Mouse (Mus musculus) lung, embryonic 16.5 days (tissue): ENCODE results near the gene Slc16a2. TPM values are rescaled to one million over a fixed set of nuclear protein-coding genes. Genes with fewer than 3 reads are reported as not detected.
A peak's percentile ranks its signal among the peaks of the same experiment; 100 is the strongest.

Source experiments
- ATAC-seq: fragments of 200-750 bp; cut with Nextera tagmentation; 2 replicates; pipeline ENCODE4 v1.8.0; 2017; ENCODE audit warnings: low read depth, mild to moderate bottlenecking, moderate library complexity
- H3K27ac ChIP-seq: fragments of 300-500 bp; sonication (generic); 2 replicates; pipeline ENCODE4 v1.5.1; 2014; ENCODE audit warnings: mild to moderate bottlenecking, control low read depth, low read length
- H3K27me3 ChIP-seq: fragments of 300-500 bp; sonication (generic); 2 replicates; pipeline ENCODE4 v1.6.1; 2014; ENCODE audit warnings: low read depth, low read length, mixed read lengths; ENCODE audit not compliant: control insufficient read depth, insufficient read depth
- H3K36me3 ChIP-seq: fragments of 300-500 bp; sonication (generic); 2 replicates; pipeline ENCODE4 v1.6.1; 2014; ENCODE audit warnings: low read length; ENCODE audit not compliant: control insufficient read depth, insufficient read depth
- H3K4me1 ChIP-seq: fragments of 300-500 bp; sonication (generic); replicated peaks from 2 replicates; pipeline ENCODE4 v1.6.1; 2014; ENCODE audit warnings: low read length, mixed read lengths; ENCODE audit not compliant: control insufficient read depth, insufficient read depth
- H3K4me2 ChIP-seq: fragments of 300-500 bp; sonication (generic); 2 replicates; pipeline ENCODE4 v1.6.1; 2014; ENCODE audit warnings: low read depth, low read length, control low read depth
- H3K4me3 ChIP-seq: fragments of 300-500 bp; sonication (generic); 2 replicates; pipeline ENCODE4 v1.5.1; 2014; ENCODE audit warnings: mild to moderate bottlenecking, low read length, control low read depth
- H3K9ac ChIP-seq: fragments of 300-500 bp; sonication (generic); 2 replicates; pipeline ENCODE4 v1.6.1; 2014; ENCODE audit warnings: low read length, control low read depth
- H3K9me3 ChIP-seq: fragments of 300-500 bp; sonication (generic); 2 replicates; pipeline ENCODE4 v1.6.1; 2016; ENCODE audit warnings: low read length; ENCODE audit not compliant: control insufficient read depth
- WGBS: fragments of 180-500 bp; shearing (Covaris S2); extraction: QIAGEN DNeasy Blood & Tissue Kit; methylation state at CpG from one replicate; pipeline ENCODE4 v1.1.7; 2014; 5-methylcytosine and 5-hydroxymethylcytosine counted together
- polyA plus RNA-seq: library from polyadenylated mRNA; unstranded; fragments of >200 nt; fragmentation: Nextera tagmentation; extraction: Ambion mirVana; gene quantifications from 2 replicates; pipeline ENCODE4 v1.2.1, GENCODE M21; 2015

Slc16a2 gene
- polyA plus RNA-seq, result 20.7 and 22.9 TPM in 2 replicates

- Histone ChIP-seq H3K36me3 (no peaks in the 10 kb centered on the region), H3K4me1 (no peaks in the 10 kb centered on the region), H3K27me3 (peaks cover 17% of the 10 kb centered on the region), H3K4me2 (peak within 1 kb of the TSS; percentile 81), H3K27ac (peak within 1 kb of the TSS; percentile 95), H3K4me3 (peak within 1 kb of the TSS; percentile 63), H3K9ac (peak within 1 kb of the TSS; percentile 70), H3K9me3 (no peaks in the 10 kb centered on the region)
- ATAC-seq, result peak; percentile 92
- WGBS, result 0% methylated on average over 4 of the region's 17 CpGs
Observed at GRCm38 (mm10) chrX:103821832-103822196, at the start of gene Slc16a2. Gene Slc16a2 (minus strand): TSS chrX:103821983.

DNA sequence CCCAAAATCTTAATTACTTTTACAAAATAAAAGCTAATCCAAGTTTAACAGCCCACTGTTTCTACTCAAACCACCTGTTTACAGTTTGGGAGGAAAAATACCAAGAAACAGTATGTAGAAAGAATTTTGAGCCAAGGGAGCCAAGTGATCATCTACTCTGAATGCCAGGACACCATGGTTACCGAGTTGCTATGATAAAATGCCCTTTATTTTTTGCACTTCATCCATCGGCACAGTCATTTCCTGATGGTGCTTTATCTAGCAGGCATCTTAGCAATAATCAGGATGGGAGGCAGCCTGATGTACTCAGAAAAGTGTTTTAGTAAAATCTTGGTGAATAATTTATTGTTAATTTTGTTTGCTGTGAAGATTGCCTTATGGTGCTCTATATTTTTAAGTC is 41.7 kb upstream of the Slc16a2 start:
- 44% methylated on average over 2 of the region's 2 CpGs for WGBS
- peaks cover 4% of the 10 kb centered on the region for H3K27me3 ChIP-seq

GRCm38 (mm10) chrX:103862877-103863276 is 41.1 kb upstream of the Slc16a2 start:
- H3K9me3 ChIP-seq, result no peaks in the 10 kb centered on the region
- H3K4me2 ChIP-seq, result no peak overlapping the region
- H3K27me3 ChIP-seq, result peaks cover 2% of the 10 kb centered on the region
- no peak overlapping the region for H3K4me3 ChIP-seq
- H3K36me3 ChIP-seq, result no peaks in the 10 kb centered on the region
- no peak overlapping the region for H3K9ac ChIP-seq
- H3K4me1 ChIP-seq, result no peaks in the 10 kb centered on the region
- 92% methylated on average over 3 of the region's 3 CpGs for WGBS
- no peak overlapping the region for H3K27ac ChIP-seq
- no peak for ATAC-seq

More for the DNA sequence above, 41.7 kb upstream of the Slc16a2 start:
- Histone ChIP-seq H3K4me3 (no peak overlapping the region), H3K9me3 (no peaks in the 10 kb centered on the region), H3K9ac (no peak overlapping the region), H3K27ac (no peak overlapping the region), H3K36me3 (no peaks in the 10 kb centered on the region), H3K4me1 (no peaks in the 10 kb centered on the region), H3K4me2 (no peak overlapping the region)
- no peak for ATAC-seq

DNA sequence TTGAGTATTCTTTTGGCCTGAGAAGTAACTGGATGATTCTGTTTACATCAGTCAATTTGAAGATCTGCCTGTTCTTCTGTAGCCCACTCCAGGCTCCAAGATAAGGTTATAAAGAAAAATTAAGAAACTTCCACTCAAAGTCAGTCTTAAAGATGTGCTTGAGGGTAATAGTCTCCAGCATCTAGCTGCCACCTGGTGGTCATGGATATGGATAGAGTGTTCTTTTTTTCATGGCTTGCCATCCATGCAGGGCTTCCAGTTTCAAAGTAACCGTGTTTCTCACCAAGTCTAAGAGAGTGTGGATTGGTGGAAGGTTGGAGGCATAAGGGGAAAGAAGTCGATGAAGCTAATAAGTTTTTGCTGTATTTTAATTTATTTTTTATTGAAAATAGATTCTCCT is 23.5 kb upstream of the Slc16a2 start:
- H3K4me1 ChIP-seq, result no peaks in the 10 kb centered on the region
- H3K27ac ChIP-seq, result no peak overlapping the region
- ATAC-seq, result 0 out of 2 replicates have a peak, but pooled peaks have one; percentile 36
- H3K4me3 ChIP-seq, result no peak overlapping the region
- H3K36me3 ChIP-seq, result no peaks in the 10 kb centered on the region
- peaks cover 7% of the 10 kb centered on the region for H3K27me3 ChIP-seq
- H3K9me3 ChIP-seq, result no peaks in the 10 kb centered on the region
- WGBS, result 43% methylated on average over 2 of the region's 2 CpGs
- H3K9ac ChIP-seq, result no peak overlapping the region
- no peak overlapping the region for H3K4me2 ChIP-seq

DNA sequence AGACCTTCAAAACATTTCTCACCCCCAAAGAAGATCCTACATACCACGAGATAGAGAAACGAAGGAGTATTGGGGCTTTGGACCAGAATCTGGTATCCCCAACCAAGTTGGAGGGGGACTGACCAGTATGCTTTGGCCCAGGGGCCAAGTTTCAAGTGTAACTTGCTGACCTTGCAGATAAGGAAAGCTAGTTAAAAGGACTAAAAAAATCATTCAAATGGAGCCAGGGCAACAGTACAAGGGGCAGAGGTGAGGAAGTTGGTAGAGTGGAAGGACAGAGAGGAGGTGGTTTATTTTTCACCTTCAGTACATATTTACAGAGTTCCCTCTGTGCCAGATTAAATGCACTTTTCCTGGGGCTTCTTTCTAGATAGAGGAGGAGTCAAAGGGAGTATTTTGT is 7.1 kb upstream of the Slc16a2 start:
- Histone ChIP-seq H3K4me2 (no peak overlapping the region), H3K9ac (no peak overlapping the region), H3K27ac (no peak overlapping the region), H3K27me3 (peaks cover 5% of the 10 kb centered on the region), H3K9me3 (no peaks in the 10 kb centered on the region), H3K4me3 (no peak overlapping the region), H3K4me1 (no peaks in the 10 kb centered on the region), H3K36me3 (no peaks in the 10 kb centered on the region)
- WGBS, result 92% methylated on average over 2 of the region's 2 CpGs
- no peak for ATAC-seq

DNA sequence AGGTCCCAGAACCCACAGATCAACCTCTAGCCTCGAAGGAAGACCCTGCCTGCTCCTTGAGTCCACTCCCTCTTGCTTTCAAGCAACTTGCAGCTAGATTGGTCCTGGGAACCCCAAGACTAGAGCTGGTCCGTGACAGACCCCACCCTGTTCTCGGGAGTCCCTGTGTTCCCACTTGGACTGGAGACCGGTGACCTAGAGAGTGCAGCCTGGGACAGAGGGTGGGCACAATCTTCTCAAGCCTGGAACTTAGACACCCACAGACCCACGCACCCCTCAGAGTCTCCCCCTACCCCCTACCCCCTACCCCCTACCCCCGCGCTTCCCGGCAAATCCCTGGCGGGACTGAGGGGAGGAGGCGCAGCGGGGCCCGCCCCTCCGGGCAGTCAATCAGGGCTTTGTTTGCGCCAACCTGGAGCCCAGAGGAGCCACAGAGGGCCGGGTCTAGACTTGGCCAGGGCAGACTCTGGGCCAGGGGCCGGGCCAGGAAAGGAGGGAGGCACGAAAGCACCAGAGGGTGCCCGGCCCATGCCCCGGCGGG is 558 bp upstream of the Slc16a2 start:
- Histone ChIP-seq H3K4me3 (peak overlapping the region; percentile 63), H3K4me2 (peak overlapping the region; percentile 81), H3K9me3 (no peaks in the 10 kb centered on the region), H3K27me3 (peaks cover 17% of the 10 kb centered on the region), H3K36me3 (no peaks in the 10 kb centered on the region), H3K4me1 (no peaks in the 10 kb centered on the region), H3K27ac (peak overlapping the region; percentile 95), H3K9ac (peak overlapping the region; percentile 70)
- ATAC-seq, result peak; percentile 73
- 18% methylated on average over 11 of the region's 20 CpGs for WGBS

DNA sequence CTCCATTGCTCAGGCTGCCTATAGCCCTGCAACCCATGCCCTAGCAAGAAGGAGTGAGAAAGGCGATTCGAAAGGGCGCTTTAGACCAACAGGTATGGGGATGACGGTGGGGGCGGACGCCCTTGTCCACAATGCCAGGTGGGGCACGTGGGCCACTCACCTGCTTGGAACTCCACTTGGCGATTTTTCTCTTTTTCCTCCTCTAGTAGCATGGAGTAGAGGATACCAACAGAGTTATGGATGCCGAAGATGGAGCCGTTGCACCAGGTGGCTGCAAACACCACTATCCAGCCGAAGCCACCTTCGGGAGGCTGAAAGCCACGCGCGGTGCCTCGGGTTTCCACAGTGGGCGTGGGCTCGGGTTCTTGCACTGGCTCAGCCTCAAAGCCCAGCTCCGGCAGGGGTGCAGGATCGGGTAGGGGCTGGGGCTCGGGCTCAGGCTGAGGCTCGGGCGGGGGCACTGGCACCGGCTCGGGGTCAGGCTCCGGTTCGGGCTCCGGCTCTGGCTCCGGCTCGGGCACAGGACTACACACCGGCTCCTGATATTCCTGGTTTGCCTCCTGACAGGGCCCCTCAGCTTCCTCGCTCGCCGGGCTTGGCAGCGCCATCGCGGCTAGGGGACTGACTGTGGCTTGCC is 470 bp downstream of the Slc16a2 start:
- Histone ChIP-seq H3K36me3 (no peaks in the 10 kb centered on the region), H3K9me3 (no peaks in the 10 kb centered on the region), H3K4me2 (peak overlapping the region; percentile 81), H3K9ac (peak overlapping the region; percentile 70), H3K4me3 (peak overlapping the region; percentile 63), H3K27me3 (peaks cover 17% of the 10 kb centered on the region), H3K27ac (peak overlapping the region; percentile 69), H3K4me1 (no peaks in the 10 kb centered on the region)
- peak; percentile 32 for ATAC-seq
- 24% methylated on average over 32 of the region's 37 CpGs for WGBS

GRCm38 (mm10) chrX:103820307-103821194 is 1.2 kb downstream of the Slc16a2 start:
- peak overlapping the region; percentile 63 for H3K4me3 ChIP-seq
- WGBS, result 14% methylated on average over 35 of the region's 35 CpGs
- no peaks in the 10 kb centered on the region for H3K4me1 ChIP-seq
- no peak overlapping the region for H3K27ac ChIP-seq
- peaks cover 18% of the 10 kb centered on the region for H3K27me3 ChIP-seq
- H3K9ac ChIP-seq, result peak overlapping the region; percentile 70
- no peaks in the 10 kb centered on the region for H3K36me3 ChIP-seq
- H3K9me3 ChIP-seq, result no peaks in the 10 kb centered on the region
- peak; percentile 29; the same call in 1 of the 2 replicates for ATAC-seq
- H3K4me2 ChIP-seq, result peak overlapping the region; percentile 81

- no peaks in the 10 kb centered on the region for H3K9me3 ChIP-seq
- no peak overlapping the region for H3K9ac ChIP-seq
- no peak overlapping the region for H3K27ac ChIP-seq
- peak overlapping the region; percentile 81 for H3K4me2 ChIP-seq
- ATAC-seq, result no peak
- WGBS, result 54% methylated on average over 6 of the region's 6 CpGs
- peaks cover 18% of the 10 kb centered on the region for H3K27me3 ChIP-seq
- peak overlapping the region; percentile 9; the same call in 1 of the 2 replicates for H3K4me3 ChIP-seq
- no peaks in the 10 kb centered on the region for H3K4me1 ChIP-seq
- H3K36me3 ChIP-seq, result no peaks in the 10 kb centered on the region
Observed at GRCm38 (mm10) chrX:103819253-103819652, 2.5 kb downstream of the Slc16a2 start.
